Mouse (Mus musculus): ENCODE data around the gene March1.

GRCm38 (mm10) chr8:66445351-66445750 lies 827.7 kb downstream of the March1 start:
- TF ChIP-seq USF1 (IDR thresholded peaks at IDR 0.05; ENCODE audit: low read depth) (no peak), CTCF (IDR thresholded peaks at IDR 0.05; ENCODE audit: control insufficient read depth, insufficient read depth, insufficient read length) (no peak), FOSL1 (IDR thresholded peaks at IDR 0.05; ENCODE audit: insufficient read depth, low read length, poor library complexity, severe bottlenecking) (no peak), MYOG (IDR thresholded peaks at IDR 0.05; ENCODE audit: control insufficient read depth, extremely low read depth, insufficient read length) (no peak)

All from C2C12 (cell line).